Mouse (Mus musculus): ENCODE measurements around the gene Grb2. TPM values are rescaled to one million over a fixed set of nuclear protein-coding genes. Genes with fewer than 3 reads are reported as not detected.

The Grb2 gene
- polyA plus RNA-seq, 1 experiment from 2014 or later = 113 TPM

GRCm38 (mm10) chr11:115608421-115609399 lies 99.7 kb downstream of the Grb2 start:
- Histone ChIP-seq H3K27me3 (replicated peaks; ENCODE audit: control insufficient read depth, insufficient read depth, low read length) (no peaks in the 10 kb centered on the region), H3K9me3 (replicated peaks; ENCODE audit: control insufficient read depth, low read length) (no peaks in the 10 kb centered on the region), H3K4me1 (ENCODE audit: control insufficient read depth, insufficient read depth, low read length) (peaks cover 10% of the 10 kb centered on the region), H3K36me3 (ENCODE audit: control insufficient read depth, insufficient read depth, low read length) (peaks cover 48% of the 10 kb centered on the region), H3K27ac (ENCODE audit: low read depth, low read length) (no peak overlapping the region), H3K4me2 (ENCODE audit: low read length) (no peak overlapping the region), H3K4me3 (ENCODE audit: low read depth, low read length) (no peak overlapping the region), H3K9ac (ENCODE audit: low read length) (no peak overlapping the region)
- no peak for DNase-seq (ENCODE audit: low spot score)
- WGBS = 83% methylated on average over 23 of the region's 23 CpGs
- no peak for ATAC-seq

DNA sequence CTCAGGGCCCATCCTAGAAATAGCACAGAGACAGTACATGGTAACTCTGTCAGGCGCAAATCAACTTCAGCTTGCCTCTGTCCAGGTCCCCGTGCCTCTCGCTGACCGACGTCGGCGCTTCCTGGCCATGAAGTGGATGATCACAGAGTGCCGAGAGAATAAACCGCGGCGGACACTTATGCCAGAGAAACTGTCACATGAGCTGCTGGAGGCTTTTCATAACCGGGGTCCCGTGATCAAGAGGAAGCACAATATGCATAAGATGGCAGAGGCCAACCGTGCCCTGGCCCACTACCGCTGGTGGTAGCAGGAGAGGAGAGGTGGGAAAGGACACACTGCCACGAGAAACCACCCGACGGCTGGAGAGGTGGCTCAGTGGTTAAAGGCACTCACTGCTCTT lies 101.7 kb downstream of the Grb2 start:
- WGBS = 94% methylated on average over 18 of the region's 18 CpGs
- H3K36me3 ChIP-seq (ENCODE audit: control insufficient read depth, insufficient read depth, low read length) = peaks cover 48% of the 10 kb centered on the region

DNA sequence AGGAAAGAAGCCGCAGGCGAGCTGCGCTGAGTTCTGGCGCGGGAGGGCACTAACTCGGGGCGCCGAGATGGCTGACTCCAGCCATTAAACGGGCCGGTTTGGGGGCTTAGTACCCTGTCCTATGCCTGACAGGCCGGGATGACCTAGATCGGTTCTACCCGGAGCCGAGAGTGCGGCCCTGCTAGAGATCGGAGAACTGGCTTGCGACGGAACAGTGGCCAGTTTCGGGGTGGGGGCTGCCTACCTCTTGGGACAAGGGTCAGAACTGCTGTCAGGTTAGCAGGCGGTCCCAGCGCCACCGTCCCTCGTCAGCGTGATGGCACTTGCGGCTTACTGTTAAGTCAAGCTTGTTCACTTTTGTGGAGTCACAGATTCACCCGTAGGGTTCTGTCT lies 104.1 kb downstream of the Grb2 start:
- Histone ChIP-seq H3K9ac (ENCODE audit: low read length) (peak overlapping the region; percentile 97), H3K27ac (ENCODE audit: low read depth, low read length) (peak overlapping the region; percentile 89), H3K36me3 (ENCODE audit: control insufficient read depth, insufficient read depth, low read length) (peaks cover 49% of the 10 kb centered on the region), H3K4me2 (ENCODE audit: low read length) (peak overlapping the region; percentile 92), H3K4me3 (ENCODE audit: low read depth, low read length) (peak overlapping the region; percentile 100), H3K4me1 (ENCODE audit: control insufficient read depth, insufficient read depth, low read length) (peaks cover 16% of the 10 kb centered on the region), H3K27me3 (replicated peaks; ENCODE audit: control insufficient read depth, insufficient read depth, low read length) (no peaks in the 10 kb centered on the region), H3K9me3 (replicated peaks; ENCODE audit: control insufficient read depth, low read length) (no peaks in the 10 kb centered on the region)
- peak; percentile 49 for ATAC-seq
- DNase-seq (ENCODE audit: low spot score) = no peak
- under 1% methylated on average over 26 of the region's 26 CpGs for WGBS

More for the DNA sequence above, 101.7 kb downstream of the Grb2 start:
- Histone ChIP-seq H3K4me2 (ENCODE audit: low read length) (no peak overlapping the region), H3K4me1 (ENCODE audit: control insufficient read depth, insufficient read depth, low read length) (peaks cover 16% of the 10 kb centered on the region), H3K4me3 (ENCODE audit: low read depth, low read length) (no peak overlapping the region), H3K9ac (ENCODE audit: low read length) (no peak overlapping the region), H3K27me3 (replicated peaks; ENCODE audit: control insufficient read depth, insufficient read depth, low read length) (no peaks in the 10 kb centered on the region), H3K9me3 (replicated peaks; ENCODE audit: control insufficient read depth, low read length) (no peaks in the 10 kb centered on the region), H3K27ac (ENCODE audit: low read depth, low read length) (no peak overlapping the region)
- no peak for ATAC-seq
- DNase-seq (ENCODE audit: low spot score) = no peak

- Histone ChIP-seq H3K4me2 (ENCODE audit: low read length) (peak within 1 kb of the TSS; percentile 92), H3K27ac (ENCODE audit: low read depth, low read length) (peak within 1 kb of the TSS; percentile 89), H3K4me1 (ENCODE audit: control insufficient read depth, insufficient read depth, low read length) (peaks cover 16% of the 10 kb centered on the region), H3K36me3 (ENCODE audit: control insufficient read depth, insufficient read depth, low read length) (peaks cover 47% of the 10 kb centered on the region), H3K9me3 (replicated peaks; ENCODE audit: control insufficient read depth, low read length) (no peaks in the 10 kb centered on the region), H3K4me3 (ENCODE audit: low read depth, low read length) (peak within 1 kb of the TSS; percentile 100), H3K27me3 (replicated peaks; ENCODE audit: control insufficient read depth, insufficient read depth, low read length) (no peaks in the 10 kb centered on the region), H3K9ac (ENCODE audit: low read length) (peak within 1 kb of the TSS; percentile 97)
- 0% methylated on average over 87 of the region's 93 CpGs for WGBS
- peak; percentile 98 for ATAC-seq
- peak; percentile 92 for DNase-seq (ENCODE audit: low spot score)
Measured at GRCm38 (mm10) chr11:115603476-115604303, 104.7 kb downstream of the Grb2 start, which contains the start of the genes Mrps7 and Gga3. Gene Mrps7, plus strand, starts transcription at chr11:115603925. Gene Gga3, minus strand, starts transcription at chr11:115604051.

DNA sequence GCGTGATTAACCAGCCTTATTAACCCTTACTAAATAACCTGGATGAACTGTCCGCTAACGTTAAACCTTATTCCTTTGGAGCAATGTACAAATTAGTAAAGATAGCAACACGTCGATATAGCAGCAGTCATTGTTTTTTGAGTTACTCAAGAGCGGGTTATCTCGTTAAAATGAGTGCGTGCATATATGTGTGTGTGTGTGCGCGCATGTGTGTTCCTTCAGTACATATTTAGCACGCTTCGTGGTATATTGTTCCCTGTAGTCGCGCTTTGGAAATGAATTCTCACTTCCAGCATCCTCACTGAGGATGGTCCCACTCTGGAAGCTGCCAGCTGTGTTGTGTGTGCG lies 105.3 kb downstream of the Grb2 start:
- Histone ChIP-seq H3K4me1 (ENCODE audit: control insufficient read depth, insufficient read depth, low read length) (peaks cover 16% of the 10 kb centered on the region), H3K9ac (ENCODE audit: low read length) (peak overlapping the region; percentile 97), H3K27me3 (replicated peaks; ENCODE audit: control insufficient read depth, insufficient read depth, low read length) (no peaks in the 10 kb centered on the region), H3K27ac (ENCODE audit: low read depth, low read length) (peak overlapping the region; percentile 89), H3K4me2 (ENCODE audit: low read length) (peak overlapping the region; percentile 92), H3K4me3 (ENCODE audit: low read depth, low read length) (peak overlapping the region; percentile 100), H3K36me3 (ENCODE audit: control insufficient read depth, insufficient read depth, low read length) (peaks cover 45% of the 10 kb centered on the region), H3K9me3 (replicated peaks; ENCODE audit: control insufficient read depth, low read length) (no peaks in the 10 kb centered on the region)
- DNase-seq (ENCODE audit: low spot score) = peak; percentile 8
- 10% methylated on average over 15 of the region's 15 CpGs for WGBS
- ATAC-seq = no peak

GRCm38 (mm10) chr11:115601174-115601573 lies 107.2 kb downstream of the Grb2 start:
- Histone ChIP-seq H3K4me2 (ENCODE audit: low read length) (no peak overlapping the region), H3K27me3 (replicated peaks; ENCODE audit: control insufficient read depth, insufficient read depth, low read length) (no peaks in the 10 kb centered on the region), H3K27ac (ENCODE audit: low read depth, low read length) (no peak overlapping the region), H3K36me3 (ENCODE audit: control insufficient read depth, insufficient read depth, low read length) (peaks cover 41% of the 10 kb centered on the region), H3K9me3 (replicated peaks; ENCODE audit: control insufficient read depth, low read length) (no peaks in the 10 kb centered on the region), H3K4me1 (ENCODE audit: control insufficient read depth, insufficient read depth, low read length) (peaks cover 16% of the 10 kb centered on the region), H3K9ac (ENCODE audit: low read length) (no peak overlapping the region), H3K4me3 (ENCODE audit: low read depth, low read length) (no peak overlapping the region)
- no peak for ATAC-seq
- DNase-seq (ENCODE audit: low spot score) = no peak
- 96% methylated on average over 4 of the region's 4 CpGs for WGBS

- no peaks in the 10 kb centered on the region for H3K27me3 ChIP-seq (replicated peaks; ENCODE audit: control insufficient read depth, insufficient read depth, low read length)
- peaks cover 16% of the 10 kb centered on the region for H3K4me1 ChIP-seq (ENCODE audit: control insufficient read depth, insufficient read depth, low read length)
- H3K9me3 ChIP-seq (replicated peaks; ENCODE audit: control insufficient read depth, low read length) = no peaks in the 10 kb centered on the region
- 95% methylated on average over 15 of the region's 15 CpGs for WGBS
- no peak overlapping the region for H3K4me2 ChIP-seq (ENCODE audit: low read length)
- no peak overlapping the region for H3K27ac ChIP-seq (ENCODE audit: low read depth, low read length)
- no peak for ATAC-seq
- DNase-seq (ENCODE audit: low spot score) = no peak
- no peak overlapping the region for H3K4me3 ChIP-seq (ENCODE audit: low read depth, low read length)
- H3K36me3 ChIP-seq (ENCODE audit: control insufficient read depth, insufficient read depth, low read length) = peaks cover 41% of the 10 kb centered on the region
- H3K9ac ChIP-seq (ENCODE audit: low read length) = no peak overlapping the region
Measured at GRCm38 (mm10) chr11:115600743-115601142, 107.7 kb downstream of the Grb2 start.

DNA sequence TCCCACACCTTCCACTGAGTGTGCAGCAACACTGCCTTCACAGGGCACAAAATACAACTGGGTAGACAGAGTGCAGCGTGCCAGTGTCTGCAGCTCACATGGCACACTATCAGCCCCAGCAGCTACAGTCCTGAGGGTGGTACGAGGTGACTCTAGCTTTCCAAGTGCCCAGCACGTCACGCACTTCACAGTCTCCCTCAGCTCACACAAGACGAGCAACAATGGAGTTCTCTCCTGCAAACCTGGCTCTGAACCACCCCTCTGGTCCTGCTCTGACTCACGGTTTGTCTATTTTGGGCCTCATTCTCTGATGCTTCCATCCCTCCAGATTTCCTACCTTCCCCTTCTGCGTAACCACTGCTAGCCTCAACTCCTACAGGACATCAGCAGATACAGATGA lies 108.7 kb downstream of the Grb2 start:
- WGBS = 90% methylated on average over 7 of the region's 7 CpGs
- no peak for ATAC-seq
- no peaks in the 10 kb centered on the region for H3K27me3 ChIP-seq (replicated peaks; ENCODE audit: control insufficient read depth, insufficient read depth, low read length)

More for the DNA sequence above, 108.7 kb downstream of the Grb2 start:
- no peak for DNase-seq (ENCODE audit: low spot score)
- Histone ChIP-seq H3K9ac (ENCODE audit: low read length) (no peak overlapping the region), H3K36me3 (ENCODE audit: control insufficient read depth, insufficient read depth, low read length) (peaks cover 41% of the 10 kb centered on the region), H3K4me3 (ENCODE audit: low read depth, low read length) (no peak overlapping the region), H3K4me2 (ENCODE audit: low read length) (no peak overlapping the region), H3K4me1 (ENCODE audit: control insufficient read depth, insufficient read depth, low read length) (peaks cover 11% of the 10 kb centered on the region), H3K9me3 (replicated peaks; ENCODE audit: control insufficient read depth, low read length) (no peaks in the 10 kb centered on the region), H3K27ac (ENCODE audit: low read depth, low read length) (no peak overlapping the region)

All from forebrain, embryonic 14.5 days (tissue).